Mouse (Mus musculus) heart, embryonic 14.5 days (tissue): ENCODE data around the gene Madcam1. TPM values are rescaled to one million over a fixed set of nuclear protein-coding genes. Genes with fewer than 3 reads are reported as not detected.
A peak's percentile ranks its signal among the peaks of the same experiment; 100 is the strongest.

ENCODE experiments used
- ATAC-seq: fragments of 200-750 bp; cut with Nextera tagmentation; 2 replicates; pipeline ENCODE4 v1.8.0; 2017; ENCODE audit warnings: low read depth, moderate TSS enrichment; ENCODE audit not compliant: insufficient number of reproducible peaks, insufficient read depth, low FRiP score
- H3K27ac ChIP-seq, 2 experiments: fragments of 200-500 bp in 1 of 2; fragments of 300-500 bp in 1 of 2; sonication (generic) in 1 of 2; replicated peaks in 1 of 2; 2 replicates each; pipeline ENCODE4 v1.5.1; 2012 to 2014; ENCODE audit warnings: low read depth in 2 of 2, low read length in 2 of 2, control low read depth in 1 of 2, mild to moderate bottlenecking in 1 of 2, mixed read lengths in 1 of 2; ENCODE audit not compliant: control insufficient read depth in 1 of 2, insufficient read depth in 1 of 2
- H3K27me3 ChIP-seq: fragments of 300-500 bp; sonication (generic); 2 replicates; pipeline ENCODE4 v1.6.1; 2014; ENCODE audit warnings: mild to moderate bottlenecking, low read length, control low read depth; ENCODE audit not compliant: control insufficient read depth, insufficient read depth
- H3K36me3 ChIP-seq: fragments of 300-500 bp; sonication (generic); 2 replicates; pipeline ENCODE4 v1.6.1; 2014; ENCODE audit warnings: mild to moderate bottlenecking, control low read depth, low read length, mixed read lengths; ENCODE audit not compliant: control insufficient read depth, insufficient read depth
- H3K4me1 ChIP-seq, 2 experiments: fragments of 200-500 bp in 1 of 2; fragments of 300-500 bp in 1 of 2; sonication (generic) in 1 of 2; 2 replicates each; pipeline ENCODE4 v1.6.1; 2012 to 2014; ENCODE audit warnings: low read length in 2 of 2, control low read depth in 1 of 2, mixed read lengths in 1 of 2; ENCODE audit not compliant: control insufficient read depth in 2 of 2, insufficient read depth in 2 of 2
- H3K4me2 ChIP-seq: fragments of 300-500 bp; sonication (generic); 2 replicates; pipeline ENCODE4 v1.6.1; 2014; ENCODE audit warnings: mild to moderate bottlenecking, low read length
- H3K4me3 ChIP-seq, 2 experiments: fragments of 200-500 bp in 1 of 2; fragments of 300-500 bp in 1 of 2; sonication (generic) in 1 of 2; 2 replicates each; pipeline ENCODE4 v1.5.1; 2012 to 2014; ENCODE audit warnings: low read length in 2 of 2, mild to moderate bottlenecking in 2 of 2, control low read depth in 1 of 2, low read depth in 1 of 2, moderate library complexity in 1 of 2; ENCODE audit not compliant: control insufficient read depth in 1 of 2, insufficient read depth in 1 of 2
- H3K9ac ChIP-seq: fragments of 300-500 bp; sonication (generic); 2 replicates; pipeline ENCODE4 v1.6.1; 2014; ENCODE audit warnings: mild to moderate bottlenecking, low read length
- H3K9me3 ChIP-seq: fragments of 300-500 bp; sonication (generic); 2 replicates; pipeline ENCODE4 v1.6.1; 2016; ENCODE audit warnings: low read length, control low read depth; ENCODE audit not compliant: control insufficient read depth
- WGBS: fragments of 180-500 bp; shearing (Covaris S2); extraction: QIAGEN DNeasy Blood & Tissue Kit; methylation state at CpG from one replicate; pipeline ENCODE4 v1.1.7; 2014; 5-methylcytosine and 5-hydroxymethylcytosine counted together
- polyA plus RNA-seq: library from polyadenylated mRNA; unstranded; fragments of >200 nt; fragmentation: Nextera tagmentation; extraction: Ambion mirVana; gene quantifications from 2 replicates; pipeline ENCODE4 v1.2.1, GENCODE M21; 2014

Madcam1 gene
- polyA plus RNA-seq, 1 experiment from 2014 or later = 1.00 TPM

DNA sequence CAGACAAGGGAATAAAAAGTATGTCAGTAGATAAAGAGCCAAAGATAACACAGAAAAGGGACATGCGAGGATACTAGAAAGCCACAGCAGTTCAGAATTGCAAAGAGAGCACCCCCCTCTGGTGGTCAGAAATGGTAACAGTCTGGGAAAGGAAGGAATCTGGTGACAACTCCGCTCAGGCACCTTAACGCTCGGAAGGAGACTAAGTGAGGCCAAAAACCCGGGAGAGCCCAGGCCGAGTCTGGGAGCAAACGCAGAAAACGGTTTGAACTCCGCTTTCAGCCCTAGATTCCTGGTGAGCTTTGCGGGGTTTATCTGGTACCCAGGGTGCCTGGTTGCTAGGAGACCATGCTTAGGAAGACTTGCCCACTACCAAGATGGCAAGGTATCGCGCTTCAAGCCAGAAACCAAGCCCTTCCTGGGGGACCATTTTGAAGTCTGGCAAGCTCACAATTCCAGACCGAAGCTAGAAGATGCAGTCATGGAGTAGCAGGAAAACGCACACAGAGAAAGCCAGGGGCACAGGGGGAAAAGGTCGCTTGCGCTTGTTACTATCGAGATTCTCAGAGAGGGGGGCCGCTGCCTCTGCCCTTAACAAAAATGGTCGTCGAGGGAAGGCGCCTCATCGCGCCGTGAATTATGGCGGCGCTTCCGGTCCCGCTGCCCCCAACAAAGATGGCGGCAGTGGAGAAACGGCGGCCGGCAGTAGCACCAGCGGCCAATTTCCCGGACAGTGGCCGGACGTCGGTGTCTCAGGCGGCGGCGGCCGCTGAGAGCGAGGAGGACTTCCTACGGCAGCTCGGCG, 4.6 kb downstream of the Madcam1 start, which contains the start of gene Tpgs1:
TSS of gene Tpgs1 (plus strand) at position 599 of the 805 bp plus-strand sequence.
- H3K4me3 ChIP-seq = peak within 1 kb of the TSS; percentile 84 to 86
- H3K9me3 ChIP-seq = no peaks in the 10 kb centered on the region
- peak within 1 kb of the TSS; percentile 89 for H3K4me2 ChIP-seq
- peak within 1 kb of the TSS; percentile 82 for H3K9ac ChIP-seq
- ATAC-seq = peak; percentile 57
- no peaks in the 10 kb centered on the region for H3K27me3 ChIP-seq
- peak within 1 kb of the TSS; percentile 84 to 90 for H3K27ac ChIP-seq
- H3K4me1 ChIP-seq = peaks cover 5 to 9% of the 10 kb centered on the region in 2 experiments
- WGBS = under 1% methylated on average over 45 of the region's 45 CpGs
- H3K36me3 ChIP-seq = no peaks in the 10 kb centered on the region

- H3K27me3 ChIP-seq = no peaks in the 10 kb centered on the region
- H3K4me1 ChIP-seq = peaks cover 5 to 9% of the 10 kb centered on the region in 2 experiments
- H3K9ac ChIP-seq = peak overlapping the region; percentile 82
- no peaks in the 10 kb centered on the region for H3K9me3 ChIP-seq
- H3K4me2 ChIP-seq = peak overlapping the region; percentile 89
- ATAC-seq = peak; percentile 58
- no peaks in the 10 kb centered on the region for H3K36me3 ChIP-seq
- peak overlapping the region; percentile 84 to 90 for H3K27ac ChIP-seq
- under 1% methylated on average over 47 of the region's 47 CpGs for WGBS
- peak overlapping the region; percentile 84 to 86 for H3K4me3 ChIP-seq
Observed at GRCm38 (mm10) chr10:79669576-79670057, 5.3 kb downstream of the Madcam1 start.

DNA sequence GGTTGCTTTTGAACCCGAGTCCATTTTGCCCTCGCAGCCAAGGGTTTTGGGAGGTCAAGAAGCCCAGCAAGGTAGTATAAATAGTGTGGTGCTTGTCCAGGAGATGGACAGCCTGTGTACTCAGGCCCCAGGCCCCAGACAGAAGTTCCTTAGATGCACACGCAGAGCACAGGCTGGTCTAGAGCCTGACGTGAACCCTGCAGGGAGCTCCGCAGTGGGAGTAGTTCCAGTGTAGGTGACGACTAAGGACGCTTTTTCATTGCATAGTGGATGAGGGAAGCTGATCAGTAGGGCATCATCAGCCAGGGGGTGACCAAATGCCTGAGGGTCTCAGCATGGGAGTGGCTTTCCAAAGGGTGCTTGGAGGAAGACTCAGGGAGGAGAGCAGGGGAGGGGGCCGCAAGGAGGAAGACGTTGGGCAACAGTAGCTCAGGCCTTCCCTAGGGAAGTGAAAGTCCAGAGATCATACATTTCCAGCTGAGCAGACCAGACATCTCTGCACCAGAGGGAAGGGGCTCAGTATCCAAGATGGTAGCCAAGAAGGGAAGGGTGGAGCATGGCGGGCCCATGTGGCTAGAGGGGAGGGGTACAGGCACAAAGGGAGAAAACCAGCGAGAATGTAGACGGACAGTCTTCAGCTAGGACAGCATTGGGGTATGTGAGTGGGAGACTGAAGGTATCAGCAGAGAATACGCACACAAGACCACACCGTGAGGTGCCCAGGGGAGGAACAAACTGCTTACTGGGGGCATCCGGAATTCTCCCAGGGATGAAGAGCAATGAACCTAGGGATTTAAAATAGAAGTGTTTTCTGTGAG, 5.9 kb downstream of the Madcam1 start:
- peak; percentile 33; the same call in 1 of the 2 replicates for ATAC-seq
- H3K27ac ChIP-seq = peak overlapping the region in 1 of 2 experiments; percentile 90; a peak in 1 of 4 replicates

GRCm38 (mm10) chr10:79671396-79672087, 7.2 kb downstream of the Madcam1 start:
- WGBS = 83% methylated on average over 6 of the region's 6 CpGs
- ATAC-seq = no peak
- Histone ChIP-seq H3K4me3 (no peak overlapping the region), H3K9ac (no peak overlapping the region), H3K36me3 (no peaks in the 10 kb centered on the region), H3K9me3 (no peaks in the 10 kb centered on the region), H3K27ac (no peak overlapping the region), H3K4me2 (no peak overlapping the region), H3K27me3 (no peaks in the 10 kb centered on the region), H3K4me1 (peaks cover 9 to 12% of the 10 kb centered on the region in 2 experiments)

More for the DNA sequence above, 5.9 kb downstream of the Madcam1 start:
- H3K4me3 ChIP-seq = peak overlapping the region; percentile 84 to 86
- no peaks in the 10 kb centered on the region for H3K9me3 ChIP-seq
- peaks cover 5 to 9% of the 10 kb centered on the region in 2 experiments for H3K4me1 ChIP-seq
- peak overlapping the region; percentile 82 for H3K9ac ChIP-seq
- H3K36me3 ChIP-seq = no peaks in the 10 kb centered on the region
- peak overlapping the region; percentile 89 for H3K4me2 ChIP-seq
- no peaks in the 10 kb centered on the region for H3K27me3 ChIP-seq
- 39% methylated on average over 15 of the region's 15 CpGs for whole genome bisulfite sequencing

- Histone ChIP-seq H3K27me3 (no peaks in the 10 kb centered on the region), H3K4me3 (no peak overlapping the region), H3K9ac (no peak overlapping the region), H3K4me1 (peaks cover 9 to 13% of the 10 kb centered on the region in 2 experiments), H3K4me2 (no peak overlapping the region), H3K27ac (no peak overlapping the region), H3K9me3 (no peaks in the 10 kb centered on the region), H3K36me3 (no peaks in the 10 kb centered on the region)
- 75% methylated on average over 3 of the region's 3 CpGs for WGBS
- ATAC-seq = no peak
Observed at GRCm38 (mm10) chr10:79672088-79672455, 7.7 kb downstream of the Madcam1 start.

DNA sequence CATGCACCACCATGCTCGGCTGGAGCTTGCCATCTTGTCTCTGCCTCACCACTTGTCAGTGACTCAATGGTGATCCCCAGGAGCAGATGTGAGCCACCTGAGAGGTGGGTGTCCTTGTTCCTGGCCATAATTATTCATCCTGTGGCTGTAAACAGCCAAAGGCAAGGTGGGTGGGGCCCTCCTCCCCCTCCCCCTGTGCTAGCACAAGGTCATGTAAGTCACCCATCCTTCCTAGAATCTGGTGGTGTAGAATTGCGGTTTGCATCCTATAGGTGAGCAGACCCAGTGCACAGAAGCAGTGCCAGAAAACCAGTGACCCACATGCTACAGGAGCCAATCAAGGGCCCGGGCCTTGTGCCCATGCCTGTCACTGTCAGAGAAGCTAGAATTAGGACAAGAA, 8.7 kb downstream of the Madcam1 start:
- H3K9ac ChIP-seq = no peak overlapping the region
- no peaks in the 10 kb centered on the region for H3K36me3 ChIP-seq
- peaks cover 9 to 13% of the 10 kb centered on the region in 2 experiments for H3K4me1 ChIP-seq
- ATAC-seq = no peak
- H3K9me3 ChIP-seq = no peaks in the 10 kb centered on the region
- no peak overlapping the region for H3K4me3 ChIP-seq
- 90% methylated on average over 3 of the region's 3 CpGs for WGBS
- H3K27ac ChIP-seq = no peak overlapping the region
- no peak overlapping the region for H3K4me2 ChIP-seq
- no peaks in the 10 kb centered on the region for H3K27me3 ChIP-seq
